In genomic region chr3:18625395-18626328, GRCm38 (mm10) we compare ENCODE assay signal across 8 mouse cellular contexts.
DNase-seq lines count a peak whose midpoint lies in the region; ATAC-seq lines count a peak whose summit lies in the region.

No protein-coding gene starts in this region.

- H3K27me3 ChIP-seq in embryonic facial prominence, embryonic 10.5 days (replicated peaks; ENCODE audit: low read depth, poor library complexity, severe bottlenecking): peaks cover 8% of the 10 kb centered on the region
- H3K27me3 ChIP-seq in hindbrain, embryonic 12.5 days: 0 out of 2 replicates have a peak, but pooled peaks cover 3% of the 10 kb centered on the region

- 1% methylated on average over 32 of the region's 32 CpGs for WGBS in embryonic facial prominence, embryonic 10.5 days
- 1% methylated on average over 32 of the region's 32 CpGs for WGBS in hindbrain, embryonic 12.5 days

- DNase-seq in right cerebral cortex, postnatal 10 days (ENCODE audit: low spot score in 2 of 2): peak; percentile 51 to 61
- no peak for DNase-seq in right cerebral cortex, postnatal 25 days
- peak; percentile 79 for DNase-seq in embryonic facial prominence, embryonic 10.5 days (ENCODE audit: low spot score)
- DNase-seq in layer of hippocampus, adult 9-10 months (ENCODE audit: low spot score): peak; percentile 71
- DNase-seq in yolk sac, embryonic 10.5 days (ENCODE audit: low spot score): peak; percentile 36
- DNase-seq in left cerebral cortex, adult 18-20 months (ENCODE audit: low spot score in 2 of 2): no peak

- peak overlapping the region; percentile 63 for H3K4me2 ChIP-seq in hindbrain, embryonic 12.5 days (replicated peaks)

- peak overlapping the region; percentile 52 for H3K4me3 ChIP-seq in embryonic facial prominence, embryonic 10.5 days
- peak overlapping the region; percentile 36 for H3K4me3 ChIP-seq in hindbrain, embryonic 12.5 days

- no peaks in the 10 kb centered on the region for H3K36me3 ChIP-seq in embryonic facial prominence, embryonic 10.5 days (replicated peaks)
- H3K36me3 ChIP-seq in hindbrain, embryonic 12.5 days: no peaks in the 10 kb centered on the region

- H3K9me3 ChIP-seq in embryonic facial prominence, embryonic 10.5 days: no peaks in the 10 kb centered on the region
- no peaks in the 10 kb centered on the region for H3K9me3 ChIP-seq in hindbrain, embryonic 12.5 days (replicated peaks)

- peak overlapping the region; percentile 41; the same call in 1 of the 2 replicates for H3K9ac ChIP-seq in hindbrain, embryonic 12.5 days

- peaks cover 43% of the 10 kb centered on the region for H3K4me1 ChIP-seq in embryonic facial prominence, embryonic 10.5 days
- peaks cover 26% of the 10 kb centered on the region for H3K4me1 ChIP-seq in hindbrain, embryonic 12.5 days

- H3K27ac ChIP-seq in embryonic facial prominence, embryonic 10.5 days (replicated peaks): peak overlapping the region; percentile 74
- H3K27ac ChIP-seq in hindbrain, embryonic 12.5 days: peak overlapping the region; percentile 73

- peak; percentile 86 for ATAC-seq in hindbrain, embryonic 12.5 days (ENCODE audit: low FRiP score)
- ATAC-seq in megakaryocyte, adult 5-6 weeks (ENCODE audit: poor library complexity, severe bottlenecking): peak; percentile 22; the same call in 1 of the 2 replicates

Comparison
In these comparisons a context has a peak if more than half of its experiments do, and no peak if none do; other contexts are left out.
1. DNase-seq: peak in right cerebral cortex, postnatal 10 days (2 of 2), embryonic facial prominence, embryonic 10.5 days (single experiment), layer of hippocampus, adult 9-10 months (single experiment) and yolk sac, embryonic 10.5 days (single experiment); none in right cerebral cortex, postnatal 25 days (single experiment) and left cerebral cortex, adult 18-20 months (0 of 2).